Mouse (Mus musculus) limb, embryonic 14.5 days (tissue): ENCODE results near the gene Cct8. TPM values are rescaled to one million over a fixed set of nuclear protein-coding genes. Genes with fewer than 3 reads are reported as not detected.

Source experiments
- ATAC-seq: fragments of 200-750 bp; cut with Nextera tagmentation; 2 replicates; pipeline ENCODE4 v1.8.0; 2017; ENCODE audit warnings: low read depth, moderate number of reproducible peaks, moderate TSS enrichment; ENCODE audit not compliant: low FRiP score
- DNase-seq: peaks from one replicate; pipeline ENCODE4 v3.0.0-alpha.2; 2015; ENCODE audit warnings: low spot score
- H3K27ac ChIP-seq: fragments of 300-500 bp; sonication (generic); replicated peaks from 2 replicates; pipeline ENCODE4 v1.5.1; 2014; ENCODE audit warnings: low read depth, mild to moderate bottlenecking, low read length, moderate library complexity, mixed read lengths
- H3K27me3 ChIP-seq: fragments of 300-500 bp; sonication (generic); 2 replicates; pipeline ENCODE4 v1.6.1; 2014; ENCODE audit warnings: low read length, mixed read lengths; ENCODE audit not compliant: control insufficient read depth, insufficient read depth
- H3K36me3 ChIP-seq: fragments of 300-500 bp; sonication (generic); 2 replicates; pipeline ENCODE4 v1.6.1; 2014; ENCODE audit warnings: mild to moderate bottlenecking, low read length, moderate library complexity, mixed read lengths; ENCODE audit not compliant: control insufficient read depth, insufficient read depth
- H3K4me1 ChIP-seq: fragments of 300-500 bp; sonication (generic); 2 replicates; pipeline ENCODE4 v1.6.1; 2014; ENCODE audit warnings: antibody characterized with exemption, low read length, mixed read lengths; ENCODE audit not compliant: control insufficient read depth, insufficient read depth
- H3K4me2 ChIP-seq: fragments of 300-500 bp; sonication (generic); replicated peaks from 2 replicates; pipeline ENCODE4 v1.6.1; 2014; ENCODE audit warnings: low read depth, mild to moderate bottlenecking, low read length, moderate library complexity; ENCODE audit not compliant: severe bottlenecking
- H3K4me3 ChIP-seq: fragments of 300-500 bp; sonication (generic); replicated peaks from 2 replicates; pipeline ENCODE4 v1.5.1; 2014; ENCODE audit warnings: low read length
- H3K9ac ChIP-seq: fragments of 300-500 bp; sonication (generic); 2 replicates; pipeline ENCODE4 v1.6.1; 2014; ENCODE audit warnings: mild to moderate bottlenecking, low read depth, low read length, moderate library complexity; ENCODE audit not compliant: severe bottlenecking
- H3K9me3 ChIP-seq: fragments of 300-500 bp; sonication (generic); 2 replicates; pipeline ENCODE4 v1.6.1; 2016; ENCODE audit warnings: low read length; ENCODE audit not compliant: control insufficient read depth
- POLR2A ChIP-seq: fragments of 200-500 bp; IDR thresholded peaks from 2 replicates; pipeline ENCODE4 v1.8.0; 2012; ENCODE audit warnings: inconsistent platforms, mild to moderate bottlenecking, moderate library complexity, borderline replicate concordance; ENCODE audit not compliant: insufficient read depth, insufficient read length; ENCODE audit errors: extremely low read depth
- WGBS: fragments of 180-500 bp; shearing (Covaris S2); extraction: QIAGEN DNeasy Blood & Tissue Kit; methylation state at CpG from one replicate; pipeline ENCODE4 v1.1.7; 2014; 5-methylcytosine and 5-hydroxymethylcytosine counted together
- polyA plus RNA-seq, 2 experiments: library from polyadenylated mRNA; depleted of rRNA in 1 of 2; stranded (reverse) in 1 of 2; unstranded in 1 of 2; fragments of >200 nt; fragmentation: Nextera tagmentation in 1 of 2; extraction: Ambion mirVana in 1 of 2; gene quantifications; 2 replicates each; pipeline versions ENCODE4 v1.2.1 to v1.2.3; 2012 to 2014

Cct8 gene
- polyA plus RNA-seq (2012; rRNA removed) (151 and 190 TPM in 2 replicates), polyA plus RNA-seq (2014; fragmentation: Nextera tagmentation; extraction: Ambion mirVana) (392 and 395 TPM in 2 replicates)

- Histone ChIP-seq H3K4me3 (peak within 1 kb of the TSS; percentile 97), H3K9me3 (no peaks in the 10 kb centered on the region), H3K27ac (peak within 1 kb of the TSS; percentile 81), H3K4me1 (peaks cover 12% of the 10 kb centered on the region), H3K27me3 (no peaks in the 10 kb centered on the region), H3K4me2 (peak within 1 kb of the TSS; percentile 84), H3K36me3 (peaks cover 22% of the 10 kb centered on the region), H3K9ac (peak within 1 kb of the TSS; percentile 96)
- ATAC-seq (peak; percentile 96), DNase-seq (peak; percentile 97)
- 1% methylated on average over 38 of the region's 48 CpGs for WGBS
- TF ChIP-seq POLR2A = peak; percentile 69; the same call in 1 of the 2 replicates
Measured at GRCm38 (mm10) chr16:87495716-87496447, at the start of gene Cct8. Cct8 (minus strand) TSS chr16:87495873.

- no peak overlapping the region for H3K9ac ChIP-seq
- no peak for ATAC-seq
- no peak for TF ChIP-seq POLR2A
- 66% methylated on average over 10 of the region's 10 CpGs for WGBS
- no peaks in the 10 kb centered on the region; the same call in 1 of the 2 replicates for H3K4me1 ChIP-seq
- H3K36me3 ChIP-seq = no peaks in the 10 kb centered on the region
- no peak for DNase-seq
- no peak overlapping the region for H3K4me3 ChIP-seq
- H3K27ac ChIP-seq = no peak overlapping the region
- no peak overlapping the region for H3K4me2 ChIP-seq
- H3K27me3 ChIP-seq = no peaks in the 10 kb centered on the region
- no peaks in the 10 kb centered on the region for H3K9me3 ChIP-seq
Measured at GRCm38 (mm10) chr16:87528755-87529154, 33.1 kb upstream of the Cct8 start.

GRCm38 (mm10) chr16:87527553-87528249, 32.0 kb upstream of the Cct8 start:
- TF ChIP-seq POLR2A = no peak
- no peaks in the 10 kb centered on the region for H3K36me3 ChIP-seq
- H3K4me2 ChIP-seq = no peak overlapping the region
- no peak overlapping the region for H3K27ac ChIP-seq
- DNase-seq = no peak
- ATAC-seq = no peak
- no peaks in the 10 kb centered on the region for H3K27me3 ChIP-seq
- no peaks in the 10 kb centered on the region for H3K9me3 ChIP-seq
- no peak overlapping the region for H3K9ac ChIP-seq
- H3K4me3 ChIP-seq = no peak overlapping the region
- 56% methylated on average over 8 of the region's 8 CpGs for WGBS
- H3K4me1 ChIP-seq = no peaks in the 10 kb centered on the region; the same call in 1 of the 2 replicates

GRCm38 (mm10) chr16:87524228-87524627, 28.6 kb upstream of the Cct8 start:
- DNase-seq (no peak), ATAC-seq (no peak)
- Histone ChIP-seq H3K27ac (no peak overlapping the region), H3K4me1 (no peaks in the 10 kb centered on the region), H3K4me3 (no peak overlapping the region), H3K4me2 (no peak overlapping the region), H3K36me3 (no peaks in the 10 kb centered on the region), H3K9ac (no peak overlapping the region), H3K27me3 (no peaks in the 10 kb centered on the region), H3K9me3 (no peaks in the 10 kb centered on the region)
- no peak for TF ChIP-seq POLR2A
- WGBS = 80% methylated on average over 5 of the region's 5 CpGs

GRCm38 (mm10) chr16:87512331-87512730, 16.7 kb upstream of the Cct8 start:
- Histone ChIP-seq H3K4me1 (no peaks in the 10 kb centered on the region), H3K27ac (no peak overlapping the region), H3K4me3 (no peak overlapping the region), H3K36me3 (no peaks in the 10 kb centered on the region), H3K9ac (no peak overlapping the region), H3K9me3 (no peaks in the 10 kb centered on the region), H3K27me3 (no peaks in the 10 kb centered on the region), H3K4me2 (no peak overlapping the region)
- no peak for DNase-seq
- TF ChIP-seq POLR2A = no peak
- WGBS = 92% methylated on average over 14 of the region's 14 CpGs
- no peak for ATAC-seq
